Mouse (Mus musculus) heart, postnatal 0 days (tissue): Measurements from ENCODE around the gene March4.

ENCODE experiments used
- CTCF ChIP-seq: IDR thresholded peaks from 2 replicates; pipeline ENCODE4 v1.5.1; 2016; ENCODE audit warnings: antibody characterized with exemption, control low read depth, low read depth
- EP300 ChIP-seq: IDR thresholded peaks from 2 replicates; pipeline ENCODE4 v1.6.1; 2016; ENCODE audit warnings: antibody characterized with exemption, low read depth

DNA sequence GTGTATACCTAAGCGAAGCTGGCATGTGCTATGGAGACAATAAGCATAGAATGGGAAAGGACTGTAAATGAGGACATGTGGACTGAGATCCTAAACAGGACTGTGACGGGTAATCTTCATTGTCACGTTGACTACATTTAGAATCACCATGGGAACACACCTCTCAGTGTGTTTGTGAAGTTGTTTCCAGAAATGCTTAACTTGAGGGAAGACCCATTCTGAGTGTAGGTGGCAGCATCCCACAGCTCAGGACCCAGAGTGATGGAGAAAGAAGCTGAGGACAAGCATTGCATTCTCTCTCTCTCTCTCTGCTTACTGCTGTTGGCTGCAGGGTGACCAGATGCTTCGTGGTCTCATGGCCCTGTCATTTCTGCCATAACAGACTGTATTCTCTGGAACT, 79.1 kb downstream of the March4 start:
- TF ChIP-seq CTCF, result no peak
- no peak for TF ChIP-seq EP300
